Mouse (Mus musculus) neural tube, embryonic 15.5 days (tissue): ENCODE results near the gene Elob. TPM values are rescaled to one million over a fixed set of nuclear protein-coding genes. Genes with fewer than 3 reads are reported as not detected.

Experiments
- ATAC-seq: fragments of 200-750 bp; cut with Nextera tagmentation; 2 replicates; pipeline ENCODE4 v1.8.0; 2017; ENCODE audit warnings: mild to moderate bottlenecking, moderate TSS enrichment, moderate library complexity; ENCODE audit not compliant: low FRiP score
- H3K27ac ChIP-seq: fragments of 300-500 bp; sonication (generic); replicated peaks from 2 replicates; pipeline ENCODE4 v1.5.1; 2015; ENCODE audit warnings: mild to moderate bottlenecking, inconsistent platforms
- H3K27me3 ChIP-seq: fragments of 300-500 bp; sonication (generic); replicated peaks from 2 replicates; pipeline ENCODE4 v1.6.1; 2015; ENCODE audit warnings: inconsistent platforms
- H3K36me3 ChIP-seq: fragments of 300-500 bp; sonication (generic); 2 replicates; pipeline ENCODE4 v1.6.1; 2015; ENCODE audit warnings: inconsistent platforms
- H3K4me1 ChIP-seq: fragments of 300-500 bp; sonication (generic); 2 replicates; pipeline ENCODE4 v1.6.1; 2015; ENCODE audit warnings: inconsistent platforms
- H3K4me2 ChIP-seq: fragments of 300-500 bp; sonication (generic); 2 replicates; pipeline ENCODE4 v1.6.1; 2015; ENCODE audit warnings: inconsistent platforms, mild to moderate bottlenecking, moderate library complexity
- H3K4me3 ChIP-seq: fragments of 300-500 bp; sonication (generic); replicated peaks from 2 replicates; pipeline ENCODE4 v1.5.1; 2015; ENCODE audit warnings: mild to moderate bottlenecking, inconsistent platforms
- H3K9ac ChIP-seq: fragments of 300-500 bp; sonication (generic); replicated peaks from 2 replicates; pipeline ENCODE4 v1.6.1; 2015; ENCODE audit warnings: mild to moderate bottlenecking, inconsistent platforms
- H3K9me3 ChIP-seq: fragments of 300-500 bp; sonication (generic); replicated peaks from 2 replicates; pipeline ENCODE4 v1.6.1; 2016; ENCODE audit warnings: inconsistent platforms
- WGBS: fragments of 180-500 bp; shearing (Covaris S2); methylation state at CpG from one replicate; pipeline ENCODE4 v1.1.7; 2015; ENCODE audit warnings: mixed read lengths; 5-methylcytosine and 5-hydroxymethylcytosine counted together
- microRNA-seq: library from miRNA; unstranded; fragments of <30 nt; microRNA quantifications from one replicate; pipeline ENCODE4, GENCODE M21; 2017
- polyA plus RNA-seq: library from polyadenylated mRNA; unstranded; fragments of >200 nt; fragmentation: Nextera tagmentation; extraction: Ambion mirVana; gene quantifications from 2 replicates; pipeline ENCODE4 v1.2.1, GENCODE M21; 2015

The Elob gene
- polyA plus RNA-seq, 1 experiment from 2014 or later = 1,344 TPM

DNA sequence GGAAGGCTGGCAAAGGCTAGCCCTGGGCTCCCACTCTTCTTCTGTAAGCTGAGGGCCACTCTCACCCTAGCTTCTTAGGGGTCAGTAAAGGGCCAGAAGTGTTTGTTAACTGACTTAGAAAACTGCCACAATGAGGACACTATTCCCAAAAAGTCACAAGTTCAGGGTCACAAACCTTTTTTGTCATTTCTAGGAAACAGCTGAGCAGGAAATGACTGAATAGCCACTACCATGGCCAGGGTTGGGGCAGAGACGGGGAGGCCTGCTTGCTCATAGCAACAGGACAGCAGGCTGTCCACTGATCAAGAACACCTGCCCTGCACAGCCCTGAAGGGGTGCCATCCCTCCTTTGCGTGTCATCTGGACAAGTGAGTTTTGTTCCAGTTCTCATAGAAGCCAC is 51.8 kb downstream of the Elob start:
- WGBS = 85% methylated on average over 2 of the region's 2 CpGs
- no peak overlapping the region for H3K4me3 ChIP-seq

DNA sequence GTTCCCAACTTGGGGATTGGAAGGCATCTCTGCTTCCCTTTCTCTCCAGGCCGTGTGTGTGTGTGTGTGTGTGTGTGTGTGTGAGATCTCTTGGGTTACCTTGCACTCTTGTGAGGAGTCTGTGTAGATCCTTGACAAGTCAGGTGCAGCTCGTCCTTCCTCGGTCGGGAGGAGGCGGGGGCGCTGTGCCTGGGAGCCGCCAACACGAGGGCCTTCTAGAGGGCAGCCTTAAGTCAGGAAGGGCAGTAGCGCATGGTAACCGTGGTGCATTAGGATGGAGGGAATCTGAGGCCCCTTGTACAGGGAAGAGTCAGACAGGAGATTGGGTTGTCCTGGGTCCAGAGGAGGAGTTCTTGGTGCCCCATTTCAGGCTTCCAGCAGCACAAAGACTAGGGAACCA is 52.7 kb downstream of the Elob start:
- H3K36me3 ChIP-seq = peaks cover 6% of the 10 kb centered on the region; the same call in 1 of the 2 replicates
- no peaks in the 10 kb centered on the region for H3K27me3 ChIP-seq
- ATAC-seq = no peak
- H3K4me2 ChIP-seq = no peak overlapping the region
- no peaks in the 10 kb centered on the region for H3K9me3 ChIP-seq
- H3K9ac ChIP-seq = no peak overlapping the region
- H3K4me3 ChIP-seq = no peak overlapping the region
- H3K4me1 ChIP-seq = peaks cover 16% of the 10 kb centered on the region
- 79% methylated on average over 10 of the region's 10 CpGs for WGBS
- no peak overlapping the region for H3K27ac ChIP-seq

More for the DNA sequence above, 51.8 kb downstream of the Elob start:
- Histone ChIP-seq H3K27me3 (no peaks in the 10 kb centered on the region), H3K4me1 (peaks cover 13% of the 10 kb centered on the region), H3K27ac (no peak overlapping the region), H3K4me2 (no peak overlapping the region), H3K9me3 (no peaks in the 10 kb centered on the region), H3K36me3 (peaks cover 6% of the 10 kb centered on the region; the same call in 1 of the 2 replicates), H3K9ac (no peak overlapping the region)
- ATAC-seq = no peak

Small RNA genes within 50 kb of the gene (microRNA-seq; reads per million reads assigned to microRNA genes)
- 0.52 reads per million for gene Mir5125

Other genes with a start within 250 kb of the Elob start
- 22.6 and 24.9 TPM in 2 replicates for gene Zfp13, start 229.6 kb downstream of the Elob start, polyA plus RNA-seq
- gene Zscan10, start 228.3 kb downstream of the Elob start, polyA plus RNA-seq = not detected in 2 replicates
- gene Mmp25, start 183.9 kb downstream of the Elob start, polyA plus RNA-seq = 2.1 and 2.5 TPM in 2 replicates
- gene Bicdl2, start 168.6 kb downstream of the Elob start, polyA plus RNA-seq = 0.84 TPM in 1 of 2 replicates, not detected in the other
- gene Hcfc1r1, start 155.5 kb downstream of the Elob start, polyA plus RNA-seq = 129 and 149 TPM in 2 replicates
- 44.1 and 45.1 TPM in 2 replicates for gene Thoc6, start 155.3 kb downstream of the Elob start, polyA plus RNA-seq
- gene Tnfrsf12a, start 151.7 kb downstream of the Elob start, polyA plus RNA-seq = 9.1 and 9.5 TPM in 2 replicates
- gene Cldn6, start 149.9 kb downstream of the Elob start, polyA plus RNA-seq = 0.14 and 8.5 TPM in 2 replicates
- 1.1 TPM in 2 replicates for gene Cldn9, start 145.1 kb downstream of the Elob start, polyA plus RNA-seq
- gene 1520401A03Rik, start 106.4 kb downstream of the Elob start, polyA plus RNA-seq = 0.23 and 0.27 TPM in 2 replicates
- gene Pkmyt1, start 102.8 kb downstream of the Elob start, polyA plus RNA-seq = 17.5 and 26.7 TPM in 2 replicates
- 53.0 and 60.0 TPM in 2 replicates for gene Paqr4, start 88.3 kb downstream of the Elob start, polyA plus RNA-seq
- 1.3 and 6.9 TPM in 2 replicates for gene Kremen2, start 83.3 kb downstream of the Elob start, polyA plus RNA-seq
- gene Flywch1, start 57.5 kb downstream of the Elob start, polyA plus RNA-seq = 199 and 224 TPM in 2 replicates
- 74.8 and 94.6 TPM in 2 replicates for gene Flywch2, start 43.1 kb downstream of the Elob start, polyA plus RNA-seq
- gene Srrm2, start 38.6 kb downstream of the Elob start, polyA plus RNA-seq = 479 and 502 TPM in 2 replicates
- gene Prss33, start 6.9 kb upstream of the Elob start, polyA plus RNA-seq = not detected in 2 replicates
- gene Prss32, start 14.7 kb upstream of the Elob start, polyA plus RNA-seq = 0.50 and 1.1 TPM in 2 replicates
- 1.9 and 2.0 TPM in 2 replicates for gene Prss41, start 15.0 kb upstream of the Elob start, polyA plus RNA-seq
- gene Prss21, start 38.9 kb upstream of the Elob start, polyA plus RNA-seq = not detected in 2 replicates
- not detected in 2 replicates for gene Dcpp1, start 51.7 kb upstream of the Elob start, polyA plus RNA-seq
- gene Dcpp2, start 51.7 kb upstream of the Elob start, polyA plus RNA-seq = not detected in 2 replicates
- not detected in 2 replicates for gene Dcpp3, start 88.3 kb upstream of the Elob start, polyA plus RNA-seq
- gene Sbp, start 112.5 kb upstream of the Elob start, polyA plus RNA-seq = not detected in 2 replicates
- gene Sbpl, start 126.1 kb upstream of the Elob start, polyA plus RNA-seq = not detected in 2 replicates
- 0.96 TPM in 1 of 2 replicates, not detected in the other for gene Prss30, start 151.4 kb upstream of the Elob start, polyA plus RNA-seq
- not detected in 2 replicates for gene Prss22, start 169.0 kb upstream of the Elob start, polyA plus RNA-seq
- 0.19 and 0.28 TPM in 2 replicates for gene Prss27, start 209.0 kb upstream of the Elob start, polyA plus RNA-seq
- 75.9 and 77.4 TPM in 2 replicates for gene Kctd5, start 244.3 kb upstream of the Elob start, polyA plus RNA-seq